Mouse (Mus musculus): ENCODE results near the gene Emc10.

The Emc10 gene

GRCm38 (mm10) chr7:44525126-44525832 is 28.9 kb upstream of the Emc10 start:
- in situ Hi-C loops (cut with MboI, MseI), result no loop called here

- in situ Hi-C loops (cut with MboI, MseI), result no loop called here
Measured at GRCm38 (mm10) chr7:44524502-44524901, 28.2 kb upstream of the Emc10 start, which contains the start of gene Mybpc2. Mybpc2 (minus strand) TSS chr7:44524656.

- in situ Hi-C loops (cut with MboI, MseI), result no loop called here
Measured at GRCm38 (mm10) chr7:44523056-44523455, 26.7 kb upstream of the Emc10 start.

GRCm38 (mm10) chr7:44521710-44522109 is 25.4 kb upstream of the Emc10 start:
- in situ Hi-C loops (cut with MboI, MseI), result no loop called here

- in situ Hi-C loops (cut with MboI, MseI), result no loop called here
Measured at GRCm38 (mm10) chr7:44520990-44521389, 24.7 kb upstream of the Emc10 start.

GRCm38 (mm10) chr7:44519240-44519913 is 23.0 kb upstream of the Emc10 start:
- in situ Hi-C loops (cut with MboI, MseI), result no loop called here

GRCm38 (mm10) chr7:44507491-44507890 is 11.2 kb upstream of the Emc10 start:
- in situ Hi-C loops (cut with MboI, MseI), result no loop called here

GRCm38 (mm10) chr7:44501563-44502115 is 5.3 kb upstream of the Emc10 start:
- in situ Hi-C loops (cut with MboI, MseI), result no loop called here

- in situ Hi-C loops (cut with MboI, MseI), result no loop called here
Measured at GRCm38 (mm10) chr7:44500046-44500445, 3.7 kb upstream of the Emc10 start.

- in situ Hi-C loops (cut with MboI, MseI), result no loop called here
Measured at GRCm38 (mm10) chr7:44498922-44499321, 2.6 kb upstream of the Emc10 start.

GRCm38 (mm10) chr7:44497361-44498055 is 1.2 kb upstream of the Emc10 start:
- in situ Hi-C loops (cut with MboI, MseI), result no loop called here

- in situ Hi-C loops (cut with MboI, MseI), result no loop called here
Measured at GRCm38 (mm10) chr7:44496771-44497109, 411 bp upstream of the Emc10 start.

- in situ Hi-C loops (cut with MboI, MseI), result no loop called here
Measured at GRCm38 (mm10) chr7:44495086-44495485, 1.2 kb downstream of the Emc10 start.

GRCm38 (mm10) chr7:44494681-44495080 is 1.6 kb downstream of the Emc10 start:
- in situ Hi-C loops (cut with MboI, MseI), result no loop called here

GRCm38 (mm10) chr7:44492166-44492826 is 4.0 kb downstream of the Emc10 start:
- in situ Hi-C loops (cut with MboI, MseI), result no loop called here

GRCm38 (mm10) chr7:44491391-44491790 is 4.9 kb downstream of the Emc10 start:
- in situ Hi-C loops (cut with MboI, MseI), result no loop called here

- in situ Hi-C loops (cut with MboI, MseI), result no loop called here
Measured at GRCm38 (mm10) chr7:44490281-44490680, 6.0 kb downstream of the Emc10 start.

GRCm38 (mm10) chr7:44488545-44488944 is 7.8 kb downstream of the Emc10 start:
- in situ Hi-C loops (cut with MboI, MseI), result no loop called here

GRCm38 (mm10) chr7:44487936-44488335 is 8.4 kb downstream of the Emc10 start:
- in situ Hi-C loops (cut with MboI, MseI), result no loop called here

- in situ Hi-C loops (cut with MboI, MseI), result no loop called here
Measured at GRCm38 (mm10) chr7:44486927-44487575, 9.3 kb downstream of the Emc10 start.

GRCm38 (mm10) chr7:44485572-44486195 is 10.6 kb downstream of the Emc10 start:
- in situ Hi-C loops (cut with MboI, MseI), result no loop called here

Data from regulatory T cell (primary cell).